Mouse (Mus musculus): Measurements from ENCODE around the gene Ppme1.

The Ppme1 gene

GRCm38 (mm10) chr7:100371495-100372451 is at the start of gene Ppme1, which contains the start of gene C2cd3:
TSS of gene Ppme1 (minus strand) at chr7:100372307.
TSS of gene C2cd3 (plus strand) at chr7:100372233.
- DNase-seq (ENCODE audit: low spot score): peak; percentile 99

GRCm38 (mm10) chr7:100408684-100409083 is 36.6 kb upstream of the Ppme1 start:
- DNase-seq (ENCODE audit: low spot score): no peak

GRCm38 (mm10) chr7:100407677-100408076 is 35.6 kb upstream of the Ppme1 start:
- DNase-seq (ENCODE audit: low spot score): no peak

- DNase-seq (ENCODE audit: low spot score): no peak
These were observed 30.6 kb upstream of the Ppme1 start for GRCm38 (mm10) chr7:100402715-100403114.

GRCm38 (mm10) chr7:100400899-100401539 is 28.9 kb upstream of the Ppme1 start:
- DNase-seq (ENCODE audit: low spot score): no peak

GRCm38 (mm10) chr7:100399231-100399913 is 27.3 kb upstream of the Ppme1 start:
- DNase-seq (ENCODE audit: low spot score): no peak

- no peak for DNase-seq (ENCODE audit: low spot score)
These were observed 20.2 kb upstream of the Ppme1 start for GRCm38 (mm10) chr7:100392265-100392664.

GRCm38 (mm10) chr7:100390166-100390565 is 18.1 kb upstream of the Ppme1 start:
- DNase-seq (ENCODE audit: low spot score): no peak

- DNase-seq (ENCODE audit: low spot score): no peak
These were observed 16.1 kb upstream of the Ppme1 start for GRCm38 (mm10) chr7:100388174-100388573.

GRCm38 (mm10) chr7:100383207-100383606 is 11.1 kb upstream of the Ppme1 start:
- DNase-seq (ENCODE audit: low spot score): no peak

- DNase-seq (ENCODE audit: low spot score): no peak
These were observed 9.1 kb upstream of the Ppme1 start for GRCm38 (mm10) chr7:100381161-100381560.

- no peak for DNase-seq (ENCODE audit: low spot score)
These were observed 6.2 kb upstream of the Ppme1 start for GRCm38 (mm10) chr7:100378257-100378656.

- no peak for DNase-seq (ENCODE audit: low spot score)
These were observed 409 bp upstream of the Ppme1 start for GRCm38 (mm10) chr7:100372452-100372980.

- no peak for DNase-seq (ENCODE audit: low spot score)
These were observed 7.2 kb downstream of the Ppme1 start for GRCm38 (mm10) chr7:100364888-100365287.

- DNase-seq (ENCODE audit: low spot score): no peak
These were observed 8.9 kb downstream of the Ppme1 start for GRCm38 (mm10) chr7:100363162-100363561.

- DNase-seq (ENCODE audit: low spot score): no peak
These were observed 14.3 kb downstream of the Ppme1 start for GRCm38 (mm10) chr7:100357856-100358255.

- DNase-seq (ENCODE audit: low spot score): no peak
These were observed 15.3 kb downstream of the Ppme1 start for GRCm38 (mm10) chr7:100356768-100357167.

- DNase-seq (ENCODE audit: low spot score): no peak
These were observed 15.8 kb downstream of the Ppme1 start for GRCm38 (mm10) chr7:100356324-100356723.

- DNase-seq (ENCODE audit: low spot score): no peak
These were observed 17.1 kb downstream of the Ppme1 start for GRCm38 (mm10) chr7:100354984-100355383.

- no peak for DNase-seq (ENCODE audit: low spot score)
These were observed 36.2 kb downstream of the Ppme1 start for GRCm38 (mm10) chr7:100335921-100336320.

GRCm38 (mm10) chr7:100331269-100331668 is 40.8 kb downstream of the Ppme1 start:
- DNase-seq (ENCODE audit: low spot score): no peak

GRCm38 (mm10) chr7:100328636-100329035 is 43.5 kb downstream of the Ppme1 start:
- no peak for DNase-seq (ENCODE audit: low spot score)

Measured in urinary bladder, postnatal 14 days (tissue).